Mouse (Mus musculus) macrophage (primary cell): Measurements from ENCODE around the gene Egfl7. TPM values are rescaled to one million over a fixed set of nuclear protein-coding genes. Genes with fewer than 3 reads are reported as not detected.
A peak's percentile ranks its signal among the peaks of the same experiment; 100 is the strongest.

ENCODE experiments used
- H3K27ac ChIP-seq: fragments of 350-480 bp; formaldehyde crosslinking; 2 replicates; pipeline ENCODE4 v1.9.0; 2021
- H3K36me3 ChIP-seq: fragments of 350-480 bp; formaldehyde crosslinking; 2 replicates; pipeline ENCODE4 v1.9.0; 2021; ENCODE audit errors: inconsistent target
- H3K4me3 ChIP-seq: fragments of 350-480 bp; formaldehyde crosslinking; 2 replicates; pipeline ENCODE4 v1.9.0; 2021; ENCODE audit errors: inconsistent target
- H3K79me2 ChIP-seq: fragments of 350-480 bp; formaldehyde crosslinking; 2 replicates; pipeline ENCODE4 v1.9.0; 2021; ENCODE audit errors: inconsistent target
- WGBS: methylation state at CpG from one replicate; pipeline ENCODE4 v1.1.7; 2026; ENCODE audit warnings: inconsistent platforms; ENCODE audit not compliant: missing documents; 5-methylcytosine and 5-hydroxymethylcytosine counted together
- polyA plus RNA-seq: library from polyadenylated mRNA; stranded (reverse); fragments of 250-400 nt; gene quantifications from 3 replicates; pipeline ENCODE4 v1.2.4, GENCODE M21; 2018; ENCODE audit warnings: inconsistent platforms

Gene Egfl7
- polyA plus RNA-seq, 1 experiment from 2014 or later = 0.33 TPM

DNA sequence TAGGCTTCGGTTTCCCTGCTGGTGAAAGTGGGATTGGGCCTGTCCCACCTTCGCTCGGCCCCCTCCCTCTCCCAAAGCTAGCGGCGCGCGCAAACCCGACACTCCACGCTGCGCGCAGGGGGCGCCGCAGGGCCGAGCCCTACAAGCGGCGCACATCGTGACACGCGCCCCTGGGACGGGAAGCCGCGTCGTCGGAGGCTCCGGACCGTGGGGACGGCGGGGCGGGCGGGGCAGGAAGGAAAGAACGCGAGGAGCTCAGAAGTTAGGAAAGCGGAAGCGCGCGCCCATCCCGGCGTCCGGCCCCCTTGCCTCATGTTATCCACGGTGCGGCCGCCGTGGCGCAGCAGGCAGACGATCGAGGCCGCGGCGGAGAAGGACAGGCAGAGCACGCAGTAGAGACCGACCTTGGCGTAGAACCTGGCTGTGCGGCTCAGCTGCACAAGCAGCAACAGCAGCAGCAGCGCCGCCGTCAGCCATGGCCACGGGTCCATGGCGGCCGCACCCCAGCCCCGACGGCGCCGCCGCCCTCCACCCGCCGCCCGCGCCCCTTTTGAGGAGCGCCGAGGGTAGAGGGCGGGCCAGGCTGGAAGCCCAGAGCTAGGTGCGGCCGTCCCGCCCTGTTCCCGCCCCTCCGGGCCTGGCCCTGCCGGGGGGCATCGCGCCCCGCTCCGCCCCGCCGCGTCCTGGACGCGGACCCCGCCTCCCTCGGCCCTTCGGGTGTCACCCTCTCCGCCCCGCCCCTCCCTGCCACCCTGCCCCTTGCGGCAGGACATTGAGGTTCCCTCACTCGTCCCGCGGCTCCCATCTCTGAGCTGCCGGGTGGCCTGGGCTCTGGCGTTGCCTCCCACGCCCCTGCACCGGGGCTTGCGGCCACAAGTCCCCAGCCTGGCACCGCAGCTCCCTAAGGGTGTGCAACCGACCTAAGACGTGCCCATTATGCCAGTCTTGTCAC is 24.2 kb downstream of the Egfl7 start, which contains the start of gene Agpat2:
TSS of gene Agpat2 (minus strand) at position 698 of the 952 bp plus-strand sequence.
- no peaks in the 10 kb centered on the region for H3K36me3 ChIP-seq
- H3K79me2 ChIP-seq = peaks cover 15% of the 10 kb centered on the region; the same call in 1 of the 2 replicates
- WGBS = under 1% methylated on average over 91 of the region's 103 CpGs
- H3K27ac ChIP-seq = no peak within 1 kb of the TSS
- peak within 1 kb of the TSS; percentile 57 for H3K4me3 ChIP-seq

DNA sequence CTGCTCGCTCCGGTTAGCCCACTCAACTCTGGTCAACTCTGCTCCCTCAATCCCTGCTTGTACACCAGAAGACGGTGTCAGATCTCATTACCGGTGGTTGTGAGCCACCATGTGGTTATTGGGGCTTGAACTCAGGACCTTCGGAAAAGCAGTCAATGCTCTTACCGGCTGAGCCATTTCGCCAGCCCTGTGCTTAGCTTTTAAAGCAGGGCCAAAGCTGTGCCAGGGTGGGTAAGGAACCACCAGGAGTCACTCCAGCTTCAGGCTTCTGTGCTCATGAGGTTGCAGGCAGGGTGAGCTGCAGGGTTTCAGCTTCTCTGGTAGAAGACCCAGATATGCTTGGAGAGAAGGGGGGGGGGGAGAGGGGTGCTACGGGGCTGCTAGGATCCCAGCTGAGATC is 25.5 kb downstream of the Egfl7 start:
- peaks cover 15% of the 10 kb centered on the region; the same call in 1 of the 2 replicates for H3K79me2 ChIP-seq
- no peak overlapping the region for H3K27ac ChIP-seq
- no peaks in the 10 kb centered on the region for H3K36me3 ChIP-seq
- no peak overlapping the region for H3K4me3 ChIP-seq
- 86% methylated on average over 8 of the region's 8 CpGs for WGBS

DNA sequence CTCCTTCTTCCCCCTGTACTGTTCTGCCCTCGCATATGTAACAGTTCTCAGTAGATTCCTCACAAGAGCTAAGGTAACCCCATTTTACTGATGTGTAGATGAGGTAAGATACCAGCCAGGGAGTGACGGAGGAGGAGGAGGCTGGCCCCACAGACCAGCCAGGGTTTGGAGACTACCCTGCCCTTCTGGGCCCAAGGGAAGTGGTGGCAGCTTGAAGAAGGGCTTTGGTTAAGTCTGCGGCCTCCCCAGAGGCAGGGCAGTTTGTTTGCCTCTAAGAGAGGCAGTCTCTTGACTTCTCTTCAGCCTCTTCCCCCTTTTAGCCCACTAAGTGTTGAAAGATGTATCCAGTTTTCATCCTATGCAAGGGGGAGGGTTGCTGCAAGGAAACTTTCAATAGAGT is 26.8 kb downstream of the Egfl7 start:
- Histone ChIP-seq H3K27ac (no peak overlapping the region), H3K36me3 (no peaks in the 10 kb centered on the region), H3K79me2 (peaks cover 15% of the 10 kb centered on the region; the same call in 1 of the 2 replicates), H3K4me3 (no peak overlapping the region)
- WGBS = 47% methylated on average over 3 of the region's 3 CpGs

DNA sequence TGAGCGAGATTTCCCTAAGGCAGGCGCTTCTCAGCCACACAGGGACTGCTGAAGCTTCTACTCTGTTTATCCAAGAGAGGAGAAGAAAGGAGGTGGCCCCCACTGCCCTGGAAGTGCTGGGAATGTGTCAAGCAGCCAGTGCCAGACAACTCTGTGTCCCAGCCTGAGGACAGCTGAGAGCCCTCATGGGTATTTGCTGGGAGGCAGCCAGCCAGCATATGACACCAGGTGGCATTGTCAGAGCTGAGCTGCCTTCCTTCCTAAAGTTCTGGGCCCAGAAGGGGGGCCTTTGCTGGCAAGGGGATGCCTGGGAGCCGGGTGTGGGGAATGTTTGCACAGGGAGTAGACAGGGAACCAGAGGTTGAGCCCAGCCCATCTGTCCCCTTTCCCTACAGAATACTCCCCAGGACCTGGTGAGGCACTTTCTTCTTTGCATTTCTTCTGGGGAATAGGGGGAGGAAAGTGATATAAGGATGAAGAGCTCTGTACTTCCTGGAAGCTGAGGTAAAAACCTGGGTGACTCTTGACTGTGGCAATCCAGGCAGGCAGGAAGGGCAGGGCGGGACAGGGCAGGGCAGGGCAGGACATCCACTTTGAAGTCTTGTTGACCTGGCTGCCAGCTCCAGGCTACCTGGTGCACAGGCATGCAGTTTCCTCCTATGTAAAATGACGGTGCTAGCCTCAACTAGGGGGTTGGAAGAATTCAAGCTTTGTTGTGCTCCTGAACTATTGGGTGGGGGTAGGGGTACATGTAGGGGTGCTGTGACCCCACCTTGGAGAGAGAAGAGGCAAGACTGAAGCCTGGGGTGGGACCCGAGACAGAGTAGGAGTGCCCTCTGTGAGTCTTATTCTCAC is 27.5 kb downstream of the Egfl7 start:
- Histone ChIP-seq H3K36me3 (no peaks in the 10 kb centered on the region), H3K4me3 (no peak overlapping the region), H3K79me2 (peaks cover 12% of the 10 kb centered on the region; the same call in 1 of the 2 replicates), H3K27ac (no peak overlapping the region)
- WGBS = 58% methylated on average over 6 of the region's 6 CpGs

DNA sequence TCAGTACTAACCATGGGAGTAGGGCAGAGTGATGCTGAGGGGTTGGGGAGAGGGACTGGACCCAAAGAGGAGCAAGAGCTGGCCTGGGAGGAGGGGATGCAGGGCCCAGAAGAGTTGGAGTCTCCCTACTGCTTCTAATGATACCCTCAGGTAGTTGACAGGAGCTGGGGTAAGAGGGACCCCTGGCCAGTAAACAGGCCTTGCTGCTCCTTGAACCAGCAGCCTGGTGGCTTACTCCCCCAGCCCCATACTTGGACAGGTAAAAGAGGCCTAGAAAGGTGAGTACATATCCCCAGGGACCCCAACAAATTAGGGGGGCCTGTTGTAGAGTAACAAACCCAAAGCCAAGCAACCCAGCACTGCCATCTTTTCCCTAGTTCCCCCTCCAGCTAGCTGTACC is 29.0 kb downstream of the Egfl7 start:
- H3K27ac ChIP-seq = no peak overlapping the region
- no peaks in the 10 kb centered on the region for H3K79me2 ChIP-seq
- no peaks in the 10 kb centered on the region for H3K36me3 ChIP-seq
- no peak overlapping the region for H3K4me3 ChIP-seq

DNA sequence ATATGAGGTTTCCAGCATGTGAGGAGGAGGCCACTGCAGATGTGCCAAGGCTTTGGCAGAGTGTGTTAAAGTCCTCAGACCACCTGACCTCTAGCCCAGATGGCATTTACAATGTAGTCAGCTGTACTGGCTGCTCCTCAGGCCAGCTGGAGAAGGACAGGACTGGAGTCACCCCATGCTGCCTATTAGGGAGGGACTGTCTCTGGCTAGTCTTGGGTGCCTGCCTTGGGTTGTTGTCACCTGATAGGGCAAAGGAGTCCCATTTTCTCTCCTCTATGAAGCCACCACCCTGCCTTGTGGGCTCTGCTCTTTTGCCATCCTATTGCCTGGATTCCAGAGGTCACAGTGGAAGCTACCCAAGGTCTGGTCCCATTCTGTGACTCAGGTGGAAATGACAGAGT is 29.4 kb downstream of the Egfl7 start:
- Histone ChIP-seq H3K36me3 (no peaks in the 10 kb centered on the region), H3K79me2 (no peaks in the 10 kb centered on the region), H3K4me3 (no peak overlapping the region), H3K27ac (no peak overlapping the region)

DNA sequence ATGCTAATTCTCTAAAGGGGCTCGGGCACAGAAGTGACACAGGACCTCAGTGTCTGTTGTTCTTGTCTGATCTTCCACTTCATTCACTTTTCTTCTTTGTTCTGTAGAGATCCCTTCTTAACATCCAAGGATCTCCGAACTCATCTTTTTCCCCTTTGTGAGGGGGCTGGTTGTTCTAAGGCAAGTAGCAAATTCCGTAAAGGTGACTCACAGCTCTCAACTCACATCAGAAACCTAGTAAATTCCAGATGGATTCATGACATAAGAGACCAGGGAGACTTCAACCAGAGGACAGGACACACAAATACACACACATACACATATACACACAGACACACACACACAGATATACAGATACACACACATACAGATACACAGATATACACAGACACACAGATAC is 30.7 kb downstream of the Egfl7 start:
- 96% methylated on average over 3 of the region's 3 CpGs for WGBS
- Histone ChIP-seq H3K79me2 (no peaks in the 10 kb centered on the region), H3K27ac (no peak overlapping the region), H3K4me3 (no peak overlapping the region), H3K36me3 (no peaks in the 10 kb centered on the region)

DNA sequence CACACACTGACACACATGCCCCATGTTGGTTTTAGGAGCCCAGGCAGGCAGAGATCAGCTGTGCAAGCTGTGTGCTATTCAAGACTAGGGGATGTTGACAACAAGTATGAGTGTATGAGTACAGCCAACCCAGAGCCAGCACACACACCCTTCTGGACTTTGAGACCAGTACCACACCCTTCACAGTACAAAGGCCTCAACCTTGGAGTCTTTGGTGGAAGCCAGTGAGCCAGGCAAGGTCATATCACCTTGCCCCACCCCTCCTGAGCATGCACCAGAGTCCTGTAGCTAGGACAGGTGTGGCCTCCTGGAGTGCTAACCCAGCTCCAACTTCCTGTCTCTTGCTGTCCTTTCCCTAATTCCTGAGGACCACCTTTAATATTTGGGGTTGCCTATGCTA is 31.2 kb downstream of the Egfl7 start:
- H3K4me3 ChIP-seq = no peak overlapping the region

DNA sequence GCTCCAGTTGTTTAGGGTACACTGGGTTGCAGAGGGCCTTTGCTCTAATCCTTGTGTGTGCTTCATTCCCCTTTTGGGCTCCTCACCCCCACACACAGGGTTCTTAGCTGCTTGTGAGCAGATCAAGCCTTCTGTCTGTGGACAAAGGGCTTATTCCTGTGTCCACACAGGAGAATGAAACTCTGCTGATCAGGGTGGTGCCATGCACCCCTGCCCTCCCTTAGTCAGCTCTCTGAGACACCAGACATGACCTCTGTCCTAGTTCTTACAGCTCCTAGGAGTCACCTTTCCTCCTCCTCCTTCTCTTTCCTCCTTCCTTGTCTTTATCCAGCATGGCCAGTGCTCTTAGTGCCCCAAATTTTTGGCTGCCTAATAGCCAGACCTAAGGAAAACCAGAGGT is 32.1 kb downstream of the Egfl7 start:
- H3K27ac ChIP-seq = no peak overlapping the region
- H3K4me3 ChIP-seq = no peak overlapping the region
- no peaks in the 10 kb centered on the region for H3K79me2 ChIP-seq
- no peaks in the 10 kb centered on the region for H3K36me3 ChIP-seq

More for the DNA sequence above, 31.2 kb downstream of the Egfl7 start:
- Histone ChIP-seq H3K79me2 (no peaks in the 10 kb centered on the region), H3K36me3 (no peaks in the 10 kb centered on the region), H3K27ac (no peak overlapping the region)

DNA sequence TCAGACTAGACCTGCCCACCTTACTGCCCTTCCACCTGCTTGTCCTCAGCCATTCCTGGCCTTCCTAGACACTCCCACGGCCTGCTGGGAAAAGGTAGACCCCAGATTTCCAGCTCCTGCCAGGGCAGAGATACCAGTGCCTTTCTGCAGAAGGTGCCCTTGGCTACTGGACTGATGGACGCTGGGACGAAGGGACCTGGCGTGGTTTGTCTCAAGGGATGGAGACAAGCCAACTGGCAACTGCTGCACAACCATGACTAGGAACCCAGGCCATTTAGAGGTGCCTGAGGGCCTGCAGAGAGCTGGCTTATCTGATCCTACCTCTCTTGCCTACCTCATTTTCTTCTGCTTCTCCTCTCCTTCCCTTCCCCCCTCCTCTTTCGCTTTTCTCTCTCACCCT is 35.1 kb downstream of the Egfl7 start:
- Histone ChIP-seq H3K79me2 (no peaks in the 10 kb centered on the region), H3K4me3 (no peak overlapping the region), H3K36me3 (no peaks in the 10 kb centered on the region), H3K27ac (no peak overlapping the region)
- 80% methylated on average over 5 of the region's 5 CpGs for WGBS

DNA sequence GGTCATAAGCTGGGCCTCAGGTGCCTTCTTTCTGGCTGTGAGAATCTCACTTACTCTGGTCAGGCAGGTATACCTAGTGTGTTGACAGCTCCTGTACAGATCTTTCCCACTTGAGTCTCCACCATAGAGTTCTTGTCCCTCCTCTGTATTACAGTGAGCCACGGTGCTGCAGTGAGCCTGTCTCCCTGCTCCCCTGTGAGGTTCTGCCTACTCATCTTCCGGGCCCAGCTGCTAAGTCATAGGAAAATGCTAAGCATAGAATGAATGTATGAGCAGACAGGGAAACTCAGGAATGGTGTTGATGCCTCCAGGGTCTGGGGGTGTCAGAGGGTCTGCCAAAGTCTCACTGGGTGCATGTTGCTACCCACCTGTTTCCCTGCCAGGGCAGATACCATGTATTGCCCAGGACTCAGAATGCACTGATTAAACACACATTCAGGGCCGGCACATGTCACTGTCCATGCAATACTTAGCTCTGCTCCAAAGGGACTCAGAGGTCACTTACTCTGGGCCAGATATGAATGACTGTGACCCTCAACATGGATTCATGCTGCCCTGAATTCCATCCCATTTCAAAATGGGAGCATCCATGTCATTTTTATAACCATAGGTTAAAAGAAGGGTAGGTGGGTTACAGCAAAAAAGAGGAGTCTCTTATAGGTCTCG is 35.8 kb downstream of the Egfl7 start:
- 91% methylated on average over 4 of the region's 4 CpGs for WGBS
- H3K27ac ChIP-seq = no peak overlapping the region
- H3K4me3 ChIP-seq = no peak overlapping the region

DNA sequence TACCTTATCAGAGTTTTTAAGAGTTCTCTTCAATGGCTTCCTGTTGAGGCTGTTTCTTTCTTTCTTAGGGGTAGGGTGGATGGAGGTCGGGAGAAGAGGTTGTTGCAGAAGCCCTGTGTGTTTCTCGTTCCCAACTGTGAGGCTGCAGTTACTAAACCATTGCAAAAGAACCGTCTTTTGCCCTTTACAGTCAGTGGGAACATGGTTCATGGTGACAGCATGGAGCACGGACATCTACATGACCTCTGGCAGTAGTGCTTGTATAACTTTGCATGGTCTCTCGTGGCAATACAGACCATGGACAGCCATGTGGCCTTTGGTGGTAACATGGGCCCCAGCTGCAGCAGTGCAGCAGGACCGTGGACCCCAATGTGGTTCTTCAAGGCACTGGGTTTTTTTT is 37.5 kb downstream of the Egfl7 start:
- no peak overlapping the region for H3K27ac ChIP-seq
- H3K4me3 ChIP-seq = no peak overlapping the region
- no peaks in the 10 kb centered on the region for H3K79me2 ChIP-seq
- 81% methylated on average over 6 of the region's 6 CpGs for WGBS
- no peaks in the 10 kb centered on the region for H3K36me3 ChIP-seq

More for the DNA sequence above, 35.8 kb downstream of the Egfl7 start:
- H3K36me3 ChIP-seq = no peaks in the 10 kb centered on the region
- H3K79me2 ChIP-seq = no peaks in the 10 kb centered on the region

DNA sequence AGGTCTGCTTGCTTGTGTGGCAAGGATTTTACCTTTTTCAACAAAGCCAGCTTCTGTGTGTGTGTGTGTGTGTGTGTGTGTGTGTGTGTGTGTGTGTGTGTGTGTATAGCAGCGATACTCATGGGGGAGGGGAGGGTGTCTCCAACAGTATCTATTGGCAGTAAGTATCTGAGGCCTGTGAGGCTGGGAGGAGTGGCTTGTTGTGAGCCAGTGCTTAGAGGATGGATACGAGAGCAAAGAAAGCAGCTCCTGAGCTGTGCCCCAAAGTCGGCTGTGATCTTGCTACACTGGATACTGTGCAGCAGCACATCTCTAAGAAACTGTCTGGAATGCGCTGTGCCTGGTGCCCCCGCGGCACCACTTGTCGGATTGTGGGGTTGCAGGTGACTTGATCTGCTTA is 38.1 kb downstream of the Egfl7 start:
- Histone ChIP-seq H3K36me3 (no peaks in the 10 kb centered on the region), H3K4me3 (no peak overlapping the region), H3K27ac (no peak overlapping the region), H3K79me2 (no peaks in the 10 kb centered on the region)
- WGBS = 91% methylated on average over 7 of the region's 7 CpGs

DNA sequence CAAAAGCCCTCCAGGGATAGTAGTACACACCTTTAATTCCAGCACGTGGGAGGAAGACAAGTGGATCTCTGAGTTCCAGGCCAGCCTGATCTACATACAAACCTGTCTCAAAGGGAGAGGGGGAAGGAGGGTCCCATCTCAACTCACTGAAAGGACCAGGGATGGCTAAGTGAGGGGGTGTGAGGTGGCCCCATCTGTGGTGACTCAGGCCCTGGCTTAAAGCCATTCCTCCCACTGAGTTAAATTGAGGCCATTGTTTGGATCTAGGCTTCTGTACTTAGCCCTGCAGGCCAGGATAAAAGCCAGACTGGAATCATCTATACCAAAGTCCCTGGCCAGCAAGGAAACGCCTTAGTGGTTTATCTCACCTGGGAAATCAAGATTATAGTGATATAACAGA is 41.4 kb downstream of the Egfl7 start:
- WGBS = 93% methylated on average over 2 of the region's 2 CpGs
- Histone ChIP-seq H3K79me2 (no peaks in the 10 kb centered on the region), H3K27ac (no peak overlapping the region), H3K4me3 (no peak overlapping the region), H3K36me3 (no peaks in the 10 kb centered on the region)

DNA sequence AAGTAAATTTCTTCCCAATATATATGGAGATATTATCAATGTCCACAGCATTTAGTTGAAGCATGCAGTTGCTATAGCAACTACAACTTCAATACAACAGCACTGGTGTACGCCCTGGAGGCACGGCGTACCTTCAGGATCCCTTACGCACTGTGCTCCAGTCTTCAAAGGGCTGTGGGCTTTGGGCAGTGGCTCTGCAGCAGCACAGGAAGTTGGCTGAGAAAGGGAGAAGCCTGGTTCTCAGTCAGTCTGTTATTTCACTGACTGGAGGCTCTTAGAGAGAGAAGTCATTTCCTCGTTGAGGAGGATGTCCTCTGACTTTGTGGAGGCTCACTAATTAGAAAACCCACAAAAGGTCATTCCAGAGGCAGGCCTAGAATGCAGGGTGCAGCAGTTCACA is 43.2 kb downstream of the Egfl7 start:
- Histone ChIP-seq H3K36me3 (no peaks in the 10 kb centered on the region), H3K79me2 (no peaks in the 10 kb centered on the region), H3K4me3 (no peak overlapping the region), H3K27ac (no peak overlapping the region)
- 29% methylated on average over 5 of the region's 5 CpGs for WGBS
